Mouse (Mus musculus) urinary bladder, postnatal 25 days (tissue): ENCODE data around the gene Aspa.

Source experiments
- DNase-seq: peaks from one replicate; pipeline ENCODE4 v3.0.0; 2022; ENCODE audit warnings: low spot score

Gene Aspa

GRCm38 (mm10) chr11:73257362-73257945 lies 71.9 kb downstream of the Aspa start:
- no peak for DNase-seq
